Mouse (Mus musculus): ENCODE data around the gene Srsf1. TPM values are rescaled to one million over a fixed set of nuclear protein-coding genes. Genes with fewer than 3 reads are reported as not detected.

Gene Srsf1
- total and polyA plus RNA-seq, 3 experiments = 241 to 397 (median 298) TPM

GRCm38 (mm10) chr11:88011208-88011913 lies 35.8 kb upstream of the Srsf1 start:
- Histone ChIP-seq H3K9me3 (replicated peaks) (no peaks in the 10 kb centered on the region), H3K27me3 (ENCODE audit: insufficient read depth, low read length) (peaks cover 46% of the 10 kb centered on the region), H3K4me3 (ENCODE audit: low read depth, low read length) (no peak overlapping the region), H3K36me3 (replicated peaks) (no peaks in the 10 kb centered on the region), H3K4me1 (ENCODE audit: insufficient read depth, low read depth, low read length) (no peaks in the 10 kb centered on the region)
- no peak for ATAC-seq (ENCODE audit: extremely low read depth, insufficient number of reproducible peaks, low FRiP score, poor library complexity, severe bottlenecking)
- DNase-seq (ENCODE audit: low spot score) = no peak
- no peak for TF ChIP-seq CTCF (IDR thresholded peaks at IDR 0.05; ENCODE audit: low read depth, low read length)
- no peak for TF ChIP-seq POLR2AphosphoS5 (IDR thresholded peaks at IDR 0.05; ENCODE audit: insufficient replicate concordance, low read depth, low read length)
- TF ChIP-seq TAL1 (conservative IDR thresholded peaks at IDR 0.05; ENCODE audit: low read depth, low read length) = no peak
- TF ChIP-seq GATA1 (IDR thresholded peaks at IDR 0.05; ENCODE audit: borderline replicate concordance, low read length) = no peak
- no peak for TF ChIP-seq GATA2 (IDR thresholded peaks at IDR 0.05; ENCODE audit: borderline replicate concordance, low read depth, low read length)

DNA sequence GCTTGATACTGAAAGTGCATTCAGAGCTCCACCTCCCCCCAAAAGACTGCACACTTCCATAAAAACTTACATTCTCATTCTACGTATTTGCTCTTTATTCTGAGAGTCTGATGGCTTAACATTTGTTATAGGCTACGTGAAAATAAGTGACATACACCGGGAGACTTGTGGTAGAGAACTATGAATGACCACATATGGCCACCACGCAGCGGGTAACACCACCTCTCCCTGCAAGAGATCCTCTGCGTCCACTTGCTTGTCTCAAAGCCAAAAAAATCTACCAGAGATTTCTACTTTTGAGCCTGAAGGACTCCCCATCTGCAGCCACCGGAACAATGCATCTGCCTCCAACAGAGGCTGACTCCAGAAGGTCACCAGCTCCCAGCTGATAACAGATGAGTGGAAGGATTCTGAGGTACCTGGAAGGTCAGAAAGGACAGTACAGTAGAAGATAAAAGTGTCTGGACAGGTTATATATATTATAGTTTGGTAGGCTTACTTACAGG lies 35.2 kb upstream of the Srsf1 start:
- no peak overlapping the region for H3K4me3 ChIP-seq (ENCODE audit: low read depth, low read length)
- ATAC-seq (ENCODE audit: extremely low read depth, insufficient number of reproducible peaks, low FRiP score, poor library complexity, severe bottlenecking) = no peak
- peaks cover 42% of the 10 kb centered on the region for H3K27me3 ChIP-seq (ENCODE audit: insufficient read depth, low read length)
- no peaks in the 10 kb centered on the region for H3K9me3 ChIP-seq (replicated peaks)
- DNase-seq (ENCODE audit: low spot score) = no peak
- no peak for TF ChIP-seq POLR2AphosphoS5 (IDR thresholded peaks at IDR 0.05; ENCODE audit: insufficient replicate concordance, low read depth, low read length)
- no peak for TF ChIP-seq GATA1 (IDR thresholded peaks at IDR 0.05; ENCODE audit: borderline replicate concordance, low read length)
- no peak for TF ChIP-seq GATA2 (IDR thresholded peaks at IDR 0.05; ENCODE audit: borderline replicate concordance, low read depth, low read length)
- TF ChIP-seq CTCF (IDR thresholded peaks at IDR 0.05; ENCODE audit: low read depth, low read length) = no peak
- TF ChIP-seq TAL1 (conservative IDR thresholded peaks at IDR 0.05; ENCODE audit: low read depth, low read length) = no peak
- H3K4me1 ChIP-seq (ENCODE audit: insufficient read depth, low read depth, low read length) = no peaks in the 10 kb centered on the region
- no peaks in the 10 kb centered on the region for H3K36me3 ChIP-seq (replicated peaks)

DNA sequence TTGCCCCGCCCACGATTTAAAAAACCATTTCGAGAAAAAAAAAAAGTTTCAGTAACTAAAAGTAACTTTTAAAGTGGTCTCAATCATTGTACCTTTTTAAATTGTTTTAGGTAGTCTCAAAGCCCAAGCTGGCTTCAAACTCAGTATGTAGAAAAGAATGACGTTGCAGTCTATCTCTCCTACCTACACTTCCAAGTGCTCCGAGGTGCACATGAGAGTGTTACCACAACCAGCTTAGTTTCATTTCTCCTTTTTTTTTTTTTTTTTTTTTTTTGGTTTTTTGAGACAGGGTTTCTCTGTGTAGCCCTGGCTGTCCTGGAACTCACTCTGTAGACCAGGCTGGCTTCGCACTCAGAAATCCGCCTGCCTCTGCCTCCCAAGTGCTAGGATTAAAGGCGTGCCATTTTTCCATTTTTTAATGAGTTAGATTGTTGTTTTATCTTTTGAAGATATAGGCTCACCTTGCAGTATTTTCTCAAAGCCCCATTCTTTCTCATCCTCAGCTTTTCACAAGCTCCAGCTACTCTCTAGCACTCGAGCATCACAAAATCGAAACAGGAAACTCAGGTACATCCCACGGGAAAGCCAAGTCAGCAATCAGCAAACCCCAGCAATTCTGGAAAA lies 34.4 kb upstream of the Srsf1 start:
- no peak for ATAC-seq (ENCODE audit: extremely low read depth, insufficient number of reproducible peaks, low FRiP score, poor library complexity, severe bottlenecking)
- no peak for DNase-seq (ENCODE audit: low spot score)

DNA sequence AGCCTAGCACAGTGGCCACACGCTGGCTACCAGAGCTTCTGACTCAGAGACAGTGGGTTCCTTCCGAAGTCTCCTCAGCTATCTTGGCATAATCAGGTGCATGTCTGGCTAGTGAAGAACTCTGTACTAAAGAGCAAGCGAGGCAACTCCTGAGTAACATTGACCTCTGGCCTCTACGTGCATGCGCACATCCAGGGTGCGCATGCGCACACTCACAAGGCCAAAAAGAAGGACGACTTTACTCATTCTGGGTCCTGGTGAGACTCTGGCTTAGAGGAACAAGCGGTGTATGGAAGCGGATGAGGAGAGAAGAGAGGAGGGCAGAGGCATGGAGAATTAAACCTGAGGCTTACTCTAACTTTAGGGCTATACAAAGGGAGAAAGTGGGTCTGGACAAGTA lies 33.5 kb upstream of the Srsf1 start:
- Histone ChIP-seq H3K4me1 (ENCODE audit: insufficient read depth, low read depth, low read length) (no peaks in the 10 kb centered on the region), H3K36me3 (replicated peaks) (no peaks in the 10 kb centered on the region), H3K27me3 (ENCODE audit: insufficient read depth, low read length) (peaks cover 34% of the 10 kb centered on the region), H3K4me3 (ENCODE audit: low read depth, low read length) (no peak overlapping the region), H3K9me3 (replicated peaks) (no peaks in the 10 kb centered on the region)
- TF ChIP-seq GATA1 (IDR thresholded peaks at IDR 0.05; ENCODE audit: borderline replicate concordance, low read length) (no peak), POLR2AphosphoS5 (IDR thresholded peaks at IDR 0.05; ENCODE audit: insufficient replicate concordance, low read depth, low read length) (no peak), GATA2 (IDR thresholded peaks at IDR 0.05; ENCODE audit: borderline replicate concordance, low read depth, low read length) (no peak), CTCF (IDR thresholded peaks at IDR 0.05; ENCODE audit: low read depth, low read length) (no peak), TAL1 (conservative IDR thresholded peaks at IDR 0.05; ENCODE audit: low read depth, low read length) (no peak)
- ATAC-seq (ENCODE audit: extremely low read depth, insufficient number of reproducible peaks, low FRiP score, poor library complexity, severe bottlenecking) (no peak), DNase-seq (ENCODE audit: low spot score) (no peak)

More for the DNA sequence above, 34.4 kb upstream of the Srsf1 start:
- no peaks in the 10 kb centered on the region for H3K36me3 ChIP-seq (replicated peaks)
- no peaks in the 10 kb centered on the region for H3K4me1 ChIP-seq (ENCODE audit: insufficient read depth, low read depth, low read length)
- H3K9me3 ChIP-seq (replicated peaks) = no peaks in the 10 kb centered on the region
- H3K4me3 ChIP-seq (ENCODE audit: low read depth, low read length) = no peak overlapping the region
- TF ChIP-seq POLR2AphosphoS5 (IDR thresholded peaks at IDR 0.05; ENCODE audit: insufficient replicate concordance, low read depth, low read length) = no peak
- no peak for TF ChIP-seq CTCF (IDR thresholded peaks at IDR 0.05; ENCODE audit: low read depth, low read length)
- no peak for TF ChIP-seq GATA1 (IDR thresholded peaks at IDR 0.05; ENCODE audit: borderline replicate concordance, low read length)
- TF ChIP-seq TAL1 (conservative IDR thresholded peaks at IDR 0.05; ENCODE audit: low read depth, low read length) = no peak
- TF ChIP-seq GATA2 (IDR thresholded peaks at IDR 0.05; ENCODE audit: borderline replicate concordance, low read depth, low read length) = no peak
- H3K27me3 ChIP-seq (ENCODE audit: insufficient read depth, low read length) = peaks cover 36% of the 10 kb centered on the region

GRCm38 (mm10) chr11:88015161-88015560 lies 32.0 kb upstream of the Srsf1 start:
- peaks cover 28% of the 10 kb centered on the region for H3K27me3 ChIP-seq (ENCODE audit: insufficient read depth, low read length)
- H3K4me3 ChIP-seq (ENCODE audit: low read depth, low read length) = no peak overlapping the region
- H3K36me3 ChIP-seq (replicated peaks) = no peaks in the 10 kb centered on the region
- no peak for DNase-seq (ENCODE audit: low spot score)
- no peaks in the 10 kb centered on the region for H3K4me1 ChIP-seq (ENCODE audit: insufficient read depth, low read depth, low read length)
- no peak for ATAC-seq (ENCODE audit: extremely low read depth, insufficient number of reproducible peaks, low FRiP score, poor library complexity, severe bottlenecking)
- TF ChIP-seq GATA1 (IDR thresholded peaks at IDR 0.05; ENCODE audit: borderline replicate concordance, low read length) = no peak
- TF ChIP-seq CTCF (IDR thresholded peaks at IDR 0.05; ENCODE audit: low read depth, low read length) = no peak
- no peak for TF ChIP-seq POLR2AphosphoS5 (IDR thresholded peaks at IDR 0.05; ENCODE audit: insufficient replicate concordance, low read depth, low read length)
- TF ChIP-seq TAL1 (conservative IDR thresholded peaks at IDR 0.05; ENCODE audit: low read depth, low read length) = no peak
- no peak for TF ChIP-seq GATA2 (IDR thresholded peaks at IDR 0.05; ENCODE audit: borderline replicate concordance, low read depth, low read length)
- H3K9me3 ChIP-seq (replicated peaks) = no peaks in the 10 kb centered on the region

- DNase-seq (ENCODE audit: low spot score) = no peak
- H3K9me3 ChIP-seq (replicated peaks) = no peaks in the 10 kb centered on the region
- peaks cover 27% of the 10 kb centered on the region for H3K27me3 ChIP-seq (ENCODE audit: insufficient read depth, low read length)
- no peak for ATAC-seq (ENCODE audit: extremely low read depth, insufficient number of reproducible peaks, low FRiP score, poor library complexity, severe bottlenecking)
- TF ChIP-seq POLR2AphosphoS5 (IDR thresholded peaks at IDR 0.05; ENCODE audit: insufficient replicate concordance, low read depth, low read length) = no peak
- no peak for TF ChIP-seq GATA2 (IDR thresholded peaks at IDR 0.05; ENCODE audit: borderline replicate concordance, low read depth, low read length)
- TF ChIP-seq TAL1 (conservative IDR thresholded peaks at IDR 0.05; ENCODE audit: low read depth, low read length) = no peak
- TF ChIP-seq GATA1 (IDR thresholded peaks at IDR 0.05; ENCODE audit: borderline replicate concordance, low read length) = no peak
- no peak for TF ChIP-seq CTCF (IDR thresholded peaks at IDR 0.05; ENCODE audit: low read depth, low read length)
- no peaks in the 10 kb centered on the region for H3K36me3 ChIP-seq (replicated peaks)
- no peak overlapping the region for H3K4me3 ChIP-seq (ENCODE audit: low read depth, low read length)
- H3K4me1 ChIP-seq (ENCODE audit: insufficient read depth, low read depth, low read length) = no peaks in the 10 kb centered on the region
Observed at GRCm38 (mm10) chr11:88015795-88016194, 31.4 kb upstream of the Srsf1 start.

Data from G1E (cell line).